Mouse (Mus musculus): ENCODE results near the gene Olfr120. TPM values are rescaled to one million over a fixed set of nuclear protein-coding genes. Genes with fewer than 3 reads are reported as not detected.
"Not testable (repeated sequence)": the region's sequence is repeated elsewhere in the genome, so short reads cannot be mapped to it uniquely, and the experiment has no call there.

The Olfr120 gene
- not detected in 2 replicates for polyA plus RNA-seq (2016; fragmentation: Nextera tagmentation; extraction: Ambion mirVana)

DNA sequence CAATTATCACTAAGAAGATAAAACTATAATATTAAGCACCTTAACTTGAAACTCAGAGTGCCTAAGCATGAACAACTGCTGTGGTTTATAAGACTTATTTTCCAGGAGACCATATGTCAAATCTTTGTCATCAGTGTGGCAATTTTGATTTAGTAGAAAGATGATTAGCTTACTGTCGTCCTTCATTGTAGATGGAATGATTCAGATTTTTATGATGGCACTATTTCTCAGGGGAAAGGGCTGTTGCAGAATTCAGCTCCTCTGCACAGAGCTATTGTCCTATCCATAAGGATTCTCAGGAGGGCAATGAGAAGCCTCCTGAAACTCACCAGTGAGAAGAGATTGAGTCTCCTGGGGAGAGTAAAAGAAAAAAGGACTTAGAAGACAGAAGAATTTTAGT lies at the start of gene Olfr120:
Gene Olfr120 (plus strand): TSS at position 301 of the 400 bp plus-strand sequence.
- WGBS, result 55% methylated on average over 1 of the region's 1 CpGs

DNA sequence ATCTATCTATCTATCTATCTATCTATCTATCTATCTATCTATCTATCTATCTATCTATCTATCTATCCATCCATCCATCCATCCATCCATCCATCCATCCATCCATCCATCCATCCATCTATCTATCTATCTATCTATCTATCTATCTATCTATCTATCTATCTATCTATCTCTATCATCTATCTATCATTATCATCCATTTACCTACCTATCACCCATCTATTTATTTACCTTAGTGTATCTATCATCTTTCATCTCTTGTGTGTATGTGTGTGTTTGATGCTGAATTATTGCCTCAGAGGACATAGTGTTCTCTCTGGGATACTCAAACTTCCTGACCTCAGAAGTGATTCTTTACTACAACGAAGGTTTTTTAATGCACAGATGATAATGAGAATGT lies 25.3 kb upstream of the Olfr120 start, which contains the start of gene Olfr119:
Gene Olfr119 (plus strand): TSS at position 301 of the 400 bp plus-strand sequence.
- H3K4me1 ChIP-seq; H3K9me3 ChIP-seq; H3K4me2 ChIP-seq (replicated peaks); H3K27me3 ChIP-seq; ATAC-seq (ENCODE audit: insufficient number of reproducible peaks, insufficient read depth, low FRiP score, low TSS enrichment); H3K36me3 ChIP-seq; H3K9ac ChIP-seq; H3K27ac ChIP-seq; H3K4me3 ChIP-seq: not testable (repeated sequence)
- WGBS, result 76% methylated on average over 1 of the region's 1 CpGs

More for the DNA sequence above, at the start of gene Olfr120:
- H3K4me1 ChIP-seq, result no peaks in the 10 kb centered on the region
- ATAC-seq (ENCODE audit: insufficient number of reproducible peaks, insufficient read depth, low FRiP score, low TSS enrichment), result no peak
- H3K9me3 ChIP-seq, result no peaks in the 10 kb centered on the region
- H3K36me3 ChIP-seq, result no peaks in the 10 kb centered on the region
- H3K9ac ChIP-seq, result no peak within 1 kb of the TSS
- H3K27ac ChIP-seq, result no peak within 1 kb of the TSS
- H3K27me3 ChIP-seq, result no peaks in the 10 kb centered on the region
- no peak within 1 kb of the TSS for H3K4me3 ChIP-seq
- H3K4me2 ChIP-seq (replicated peaks), result no peak within 1 kb of the TSS

DNA sequence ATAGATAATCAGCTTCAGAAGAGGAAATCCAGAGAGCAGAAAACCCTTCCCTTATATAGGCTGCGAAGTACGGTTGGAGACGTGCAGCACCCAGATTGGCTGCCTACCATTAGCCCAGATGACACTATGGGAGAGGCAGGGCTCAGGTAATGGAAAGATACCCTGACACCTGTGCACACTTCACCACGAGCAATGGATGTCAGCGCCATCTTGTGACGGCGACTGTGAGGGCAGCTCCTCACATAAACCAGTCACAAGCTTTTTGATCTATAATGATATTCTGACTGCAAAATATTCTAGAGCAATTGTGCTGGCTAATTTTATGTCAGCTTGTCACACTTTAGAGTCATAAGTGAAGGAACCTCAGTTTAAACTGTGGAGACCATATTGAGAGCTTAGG lies 16.5 kb downstream of the Olfr120 start:
- WGBS, result 53% methylated on average over 7 of the region's 7 CpGs
- Histone ChIP-seq H3K4me2 (replicated peaks) (no peak overlapping the region), H3K4me3 (no peak overlapping the region), H3K9me3 (no peaks in the 10 kb centered on the region), H3K4me1 (no peaks in the 10 kb centered on the region), H3K27ac (no peak overlapping the region), H3K36me3 (no peaks in the 10 kb centered on the region), H3K9ac (no peak overlapping the region), H3K27me3 (no peaks in the 10 kb centered on the region)
- no peak for ATAC-seq (ENCODE audit: insufficient number of reproducible peaks, insufficient read depth, low FRiP score, low TSS enrichment)

DNA sequence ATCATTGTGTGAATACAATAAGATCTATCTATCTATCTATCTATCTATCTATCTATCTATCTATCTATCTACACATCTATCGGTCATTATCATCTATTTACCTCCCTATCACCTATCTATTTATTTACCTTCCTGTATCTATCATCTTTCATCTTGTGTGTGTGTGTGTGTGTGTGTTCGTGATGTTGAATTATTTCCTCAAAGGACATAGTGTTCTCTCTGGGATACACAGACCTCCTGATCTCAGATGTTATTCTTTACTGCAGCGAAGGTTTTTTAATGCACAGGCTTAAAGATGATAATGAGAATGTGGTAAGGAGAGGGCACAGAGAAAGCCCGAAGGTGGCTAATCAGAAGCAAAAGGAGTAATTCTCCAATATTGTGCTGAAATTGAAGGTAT lies 46.7 kb downstream of the Olfr120 start, which contains the start of gene Olfr122:
Gene Olfr122 (plus strand): TSS at position 301 of the 400 bp plus-strand sequence.
- Histone ChIP-seq H3K36me3 (no peaks in the 10 kb centered on the region), H3K4me3 (no peak within 1 kb of the TSS), H3K27ac (no peak within 1 kb of the TSS), H3K9me3 (no peaks in the 10 kb centered on the region), H3K4me2 (replicated peaks) (no peak within 1 kb of the TSS), H3K27me3 (no peaks in the 10 kb centered on the region), H3K9ac (no peak within 1 kb of the TSS), H3K4me1 (no peaks in the 10 kb centered on the region)
- no peak for ATAC-seq (ENCODE audit: insufficient number of reproducible peaks, insufficient read depth, low FRiP score, low TSS enrichment)
- 82% methylated on average over 4 of the region's 4 CpGs for WGBS

Other genes starting within 250 kb of the Olfr120 start
- gene H2-M2, start 238.3 kb upstream of the Olfr120 start, polyA plus RNA-seq (2016; fragmentation: Nextera tagmentation; extraction: Ambion mirVana), result not detected in 2 replicates
- not detected in 2 replicates for gene Olfr110, start 229.3 kb upstream of the Olfr120 start, polyA plus RNA-seq (2016; fragmentation: Nextera tagmentation; extraction: Ambion mirVana)
- gene Olfr111, start 213.8 kb upstream of the Olfr120 start, polyA plus RNA-seq (2016; fragmentation: Nextera tagmentation; extraction: Ambion mirVana), result not detected in 2 replicates
- gene Olfr112, start 152.4 kb upstream of the Olfr120 start, polyA plus RNA-seq (2016; fragmentation: Nextera tagmentation; extraction: Ambion mirVana), result not detected in 2 replicates
- not detected in 2 replicates for gene Olfr113, start 144.1 kb upstream of the Olfr120 start, polyA plus RNA-seq (2016; fragmentation: Nextera tagmentation; extraction: Ambion mirVana)
- gene Olfr114, start 129.1 kb upstream of the Olfr120 start, polyA plus RNA-seq (2016; fragmentation: Nextera tagmentation; extraction: Ambion mirVana), result not detected in 2 replicates
- gene Olfr115, start 94.7 kb upstream of the Olfr120 start, polyA plus RNA-seq (2016; fragmentation: Nextera tagmentation; extraction: Ambion mirVana), result not detected in 2 replicates
- gene Olfr116, start 94.6 kb upstream of the Olfr120 start, polyA plus RNA-seq (2016; fragmentation: Nextera tagmentation; extraction: Ambion mirVana), result not detected in 2 replicates
- not detected in 2 replicates for gene Olfr117, start 58.0 kb upstream of the Olfr120 start, polyA plus RNA-seq (2016; fragmentation: Nextera tagmentation; extraction: Ambion mirVana)
- not detected in 2 replicates for gene Olfr118, start 54.8 kb upstream of the Olfr120 start, polyA plus RNA-seq (2016; fragmentation: Nextera tagmentation; extraction: Ambion mirVana)
- not detected in 2 replicates for gene Olfr119, start 25.2 kb upstream of the Olfr120 start, polyA plus RNA-seq (2016; fragmentation: Nextera tagmentation; extraction: Ambion mirVana)
- not detected in 2 replicates for gene Olfr121, start 27.0 kb downstream of the Olfr120 start, polyA plus RNA-seq (2016; fragmentation: Nextera tagmentation; extraction: Ambion mirVana)
- gene Olfr122, start 46.8 kb downstream of the Olfr120 start, polyA plus RNA-seq (2016; fragmentation: Nextera tagmentation; extraction: Ambion mirVana), result not detected in 2 replicates
- not detected in 2 replicates for gene Olfr123, start 71.7 kb downstream of the Olfr120 start, polyA plus RNA-seq (2016; fragmentation: Nextera tagmentation; extraction: Ambion mirVana)
- not detected in 2 replicates for gene Olfr124, start 78.1 kb downstream of the Olfr120 start, polyA plus RNA-seq (2016; fragmentation: Nextera tagmentation; extraction: Ambion mirVana)
- not detected in 2 replicates for gene Olfr125, start 111.1 kb downstream of the Olfr120 start, polyA plus RNA-seq (2016; fragmentation: Nextera tagmentation; extraction: Ambion mirVana)
- not detected in 2 replicates for gene Olfr126, start 125.7 kb downstream of the Olfr120 start, polyA plus RNA-seq (2016; fragmentation: Nextera tagmentation; extraction: Ambion mirVana)
- gene Olfr127, start 178.6 kb downstream of the Olfr120 start, polyA plus RNA-seq (2016; fragmentation: Nextera tagmentation; extraction: Ambion mirVana), result not detected in 2 replicates
- gene Olfr128, start 198.7 kb downstream of the Olfr120 start, polyA plus RNA-seq (2016; fragmentation: Nextera tagmentation; extraction: Ambion mirVana), result not detected in 2 replicates
- gene Olfr761, start 231.3 kb downstream of the Olfr120 start, polyA plus RNA-seq (2016; fragmentation: Nextera tagmentation; extraction: Ambion mirVana), result not detected in 2 replicates

Measured in embryonic facial prominence, embryonic 12.5 days (tissue).